Mouse (Mus musculus): Measurements from ENCODE around the gene Gcnt2. TPM values are rescaled to one million over a fixed set of nuclear protein-coding genes. Genes with fewer than 3 reads are reported as not detected.
A peak's percentile ranks its signal among the peaks of the same experiment; 100 is the strongest.

Gene Gcnt2
- polyA plus RNA-seq, 1 experiment: 1.2 TPM

GRCm38 (mm10) chr13:41000926-41001639, 141.5 kb downstream of the Gcnt2 start, which contains the start of gene Pak1ip1:
Gene Pak1ip1, plus strand, starts transcription at chr13:41001023.
- no peaks in the 10 kb centered on the region for H3K27me3 ChIP-seq (ENCODE audit: control insufficient read depth, insufficient read depth, low read length)
- DNase-seq: peak; percentile 91
- under 1% methylated on average over 58 of the region's 58 CpGs for WGBS
- peak within 1 kb of the TSS; percentile 82 for H3K4me3 ChIP-seq (ENCODE audit: control insufficient read depth, insufficient read depth, low read length)
- peaks cover 10% of the 10 kb centered on the region for H3K36me3 ChIP-seq (ENCODE audit: control insufficient read depth, insufficient read depth, low read length)
- TF ChIP-seq POLR2A (IDR thresholded peaks at IDR 0.05; ENCODE audit: control insufficient read depth, extremely low read depth, insufficient read depth, low read length, poor library complexity) (no peak), CTCF (IDR thresholded peaks at IDR 0.05; ENCODE audit: borderline replicate concordance, control insufficient read depth, extremely low read depth, insufficient read depth, low read length, poor library complexity) (no peak; the same call in 1 of the 2 replicates)
- H3K4me1 ChIP-seq (replicated peaks; ENCODE audit: control insufficient read depth, insufficient read depth, low read length): peaks cover 7% of the 10 kb centered on the region
- H3K27ac ChIP-seq (ENCODE audit: control insufficient read depth, insufficient read depth, low read length): peak within 1 kb of the TSS; percentile 88

GRCm38 (mm10) chr13:41002001-41002400, 142.4 kb downstream of the Gcnt2 start:
- no peak for DNase-seq
- Histone ChIP-seq H3K27me3 (ENCODE audit: control insufficient read depth, insufficient read depth, low read length) (no peaks in the 10 kb centered on the region), H3K4me1 (replicated peaks; ENCODE audit: control insufficient read depth, insufficient read depth, low read length) (peaks cover 7% of the 10 kb centered on the region), H3K4me3 (ENCODE audit: control insufficient read depth, insufficient read depth, low read length) (no peak overlapping the region), H3K27ac (ENCODE audit: control insufficient read depth, insufficient read depth, low read length) (no peak overlapping the region), H3K36me3 (ENCODE audit: control insufficient read depth, insufficient read depth, low read length) (peaks cover 19% of the 10 kb centered on the region)
- WGBS: 87% methylated on average over 5 of the region's 5 CpGs
- TF ChIP-seq CTCF (IDR thresholded peaks at IDR 0.05; ENCODE audit: borderline replicate concordance, control insufficient read depth, extremely low read depth, insufficient read depth, low read length, poor library complexity) (no peak), POLR2A (IDR thresholded peaks at IDR 0.05; ENCODE audit: control insufficient read depth, extremely low read depth, insufficient read depth, low read length, poor library complexity) (no peak)

- no peak overlapping the region for H3K27ac ChIP-seq (ENCODE audit: control insufficient read depth, insufficient read depth, low read length)
- WGBS: 97% methylated on average over 4 of the region's 4 CpGs
- H3K4me1 ChIP-seq (replicated peaks; ENCODE audit: control insufficient read depth, insufficient read depth, low read length): peaks cover 2% of the 10 kb centered on the region
- peaks cover 61% of the 10 kb centered on the region for H3K36me3 ChIP-seq (ENCODE audit: control insufficient read depth, insufficient read depth, low read length)
- no peak overlapping the region for H3K4me3 ChIP-seq (ENCODE audit: control insufficient read depth, insufficient read depth, low read length)
- DNase-seq: no peak
- TF ChIP-seq CTCF (IDR thresholded peaks at IDR 0.05; ENCODE audit: borderline replicate concordance, control insufficient read depth, extremely low read depth, insufficient read depth, low read length, poor library complexity): no peak
- no peak for TF ChIP-seq POLR2A (IDR thresholded peaks at IDR 0.05; ENCODE audit: control insufficient read depth, extremely low read depth, insufficient read depth, low read length, poor library complexity)
- H3K27me3 ChIP-seq (ENCODE audit: control insufficient read depth, insufficient read depth, low read length): no peaks in the 10 kb centered on the region
Measured at GRCm38 (mm10) chr13:41006244-41006643, 146.7 kb downstream of the Gcnt2 start.

GRCm38 (mm10) chr13:41008271-41008670, 148.7 kb downstream of the Gcnt2 start:
- peaks cover 73% of the 10 kb centered on the region for H3K36me3 ChIP-seq (ENCODE audit: control insufficient read depth, insufficient read depth, low read length)
- H3K27me3 ChIP-seq (ENCODE audit: control insufficient read depth, insufficient read depth, low read length): no peaks in the 10 kb centered on the region
- H3K27ac ChIP-seq (ENCODE audit: control insufficient read depth, insufficient read depth, low read length): no peak overlapping the region
- no peaks in the 10 kb centered on the region for H3K4me1 ChIP-seq (replicated peaks; ENCODE audit: control insufficient read depth, insufficient read depth, low read length)
- no peak for DNase-seq
- TF ChIP-seq POLR2A (IDR thresholded peaks at IDR 0.05; ENCODE audit: control insufficient read depth, extremely low read depth, insufficient read depth, low read length, poor library complexity): no peak
- no peak for TF ChIP-seq CTCF (IDR thresholded peaks at IDR 0.05; ENCODE audit: borderline replicate concordance, control insufficient read depth, extremely low read depth, insufficient read depth, low read length, poor library complexity)
- 96% methylated on average over 10 of the region's 10 CpGs for WGBS
- no peak overlapping the region for H3K4me3 ChIP-seq (ENCODE audit: control insufficient read depth, insufficient read depth, low read length)

- H3K27me3 ChIP-seq (ENCODE audit: control insufficient read depth, insufficient read depth, low read length): no peaks in the 10 kb centered on the region
- H3K4me1 ChIP-seq (replicated peaks; ENCODE audit: control insufficient read depth, insufficient read depth, low read length): no peaks in the 10 kb centered on the region
- H3K4me3 ChIP-seq (ENCODE audit: control insufficient read depth, insufficient read depth, low read length): no peak overlapping the region
- no peak for DNase-seq
- H3K27ac ChIP-seq (ENCODE audit: control insufficient read depth, insufficient read depth, low read length): no peak overlapping the region
- peaks cover 73% of the 10 kb centered on the region for H3K36me3 ChIP-seq (ENCODE audit: control insufficient read depth, insufficient read depth, low read length)
- WGBS: 93% methylated on average over 8 of the region's 8 CpGs
- TF ChIP-seq POLR2A (IDR thresholded peaks at IDR 0.05; ENCODE audit: control insufficient read depth, extremely low read depth, insufficient read depth, low read length, poor library complexity): no peak
- no peak for TF ChIP-seq CTCF (IDR thresholded peaks at IDR 0.05; ENCODE audit: borderline replicate concordance, control insufficient read depth, extremely low read depth, insufficient read depth, low read length, poor library complexity)
Measured at GRCm38 (mm10) chr13:41008946-41009345, 149.4 kb downstream of the Gcnt2 start.

Other genes starting within 250 kb of the Gcnt2 start
- 2.0 and 2.2 TPM in 2 replicates for gene Tfap2a, start 121.4 kb upstream of the Gcnt2 start, polyA plus RNA-seq (2012; rRNA removed)
- 56.6 and 60.2 TPM in 2 replicates for gene Pak1ip1, start 141.3 kb downstream of the Gcnt2 start, polyA plus RNA-seq (2012; rRNA removed)
- 126 and 138 TPM in 2 replicates for gene Tmem14c, start 156.5 kb downstream of the Gcnt2 start, polyA plus RNA-seq (2012; rRNA removed)
- 0.10 and 0.13 TPM in 2 replicates for gene Mak, start 220.0 kb downstream of the Gcnt2 start, polyA plus RNA-seq (2012; rRNA removed)

Measured in thymus, adult 2 months (tissue).